ENCODE assay signal across 13 mouse cellular contexts in the genomic region with DNA sequence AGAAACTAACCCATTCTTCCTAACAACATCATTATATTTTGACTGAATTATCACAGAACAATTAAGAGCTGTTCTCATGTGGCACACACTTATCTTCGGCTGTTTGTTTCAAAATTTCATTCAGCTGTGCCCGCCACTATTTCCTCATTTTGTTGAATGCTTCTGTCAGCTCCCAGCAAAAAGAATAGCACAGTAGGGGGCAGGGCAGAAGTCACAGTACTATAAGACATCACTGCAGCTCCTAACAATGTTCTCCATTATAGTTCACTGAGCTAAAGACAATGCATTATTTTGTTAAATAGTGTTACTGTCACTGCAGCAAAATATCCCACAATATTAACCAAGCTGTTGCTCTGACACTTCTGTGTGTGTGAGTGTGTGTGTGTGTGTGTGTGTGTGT.
DNase-seq lines count a peak whose midpoint lies in the region; ATAC-seq and TF ChIP-seq lines count a peak whose summit lies in the region.
"Had no signal": no experiment of that assay in that cellular context is flagged by ENCODE, and none has a peak within 500 bp of the region (broad histone marks: within the 10 kb centered on the region; RNA-seq: fewer than 3 reads in every experiment).

No protein-coding gene starts in this region.

- ATAC-seq in granulocyte monocyte progenitor cell, adult 5-6 weeks (replicated peaks; ENCODE audit: poor library complexity, severe bottlenecking), result peak; percentile 73
- no peak; the same call in 1 of the 2 replicates for ATAC-seq in midbrain, postnatal 0 days (ENCODE audit: low FRiP score)

- no peak for TF ChIP-seq CTCF in layer of hippocampus, adult 2 months (conservative IDR thresholded peaks at IDR 0.05)
- TF ChIP-seq CTCF in midbrain, postnatal 0 days (IDR thresholded peaks at IDR 0.05), result peak; percentile 13; the same call in 1 of the 2 replicates
- TF ChIP-seq CTCF in left cerebral cortex, adult 2 months (IDR thresholded peaks at IDR 0.05), result no peak

- intact Hi-C loops in left cerebral cortex, adult 2 months (cut with DNase I), result loop anchor here (5.0 to 10.0 kb wide), 2 partner anchors 476 to 732 kb away; no protein-coding TSS in a partner anchor

- DNase-seq in layer of hippocampus, adult 2 months (ENCODE audit: low spot score in 2 of 2), result peak; percentile 3 to 10
- DNase-seq in layer of hippocampus, adult 8-10 months (ENCODE audit: low spot score in 2 of 2), result no peak
- peak; percentile 23 for DNase-seq in R1 (ENCODE audit: low read depth, low spot score)
- peak; percentile 47 for DNase-seq in midbrain, postnatal 0 days (ENCODE audit: low spot score)
- no peak for DNase-seq in left cerebral cortex, adult 2 months (ENCODE audit: extremely low spot score in 1 of 2, low spot score in 2 of 2)
- no peak for DNase-seq in thymus, postnatal 4 days
- DNase-seq: adrenal gland, postnatal 10 days; gastrocnemius, postnatal 25 days; kidney, postnatal 10 days; right cerebral cortex, postnatal 4 days had no signal

- H3K27me3 ChIP-seq in midbrain, postnatal 0 days (ENCODE audit: insufficient read depth, low read length), result no peaks in the 10 kb centered on the region
- H3K27me3 ChIP-seq: limb, embryonic 15.5 days; lung, embryonic 15.5 days had no signal

- 9% methylated on average over 2 of the region's 2 CpGs for WGBS in midbrain, postnatal 0 days

- H3K9ac ChIP-seq in midbrain, postnatal 0 days (replicated peaks; ENCODE audit: low read length, poor library complexity, severe bottlenecking), result no peak overlapping the region
- H3K9ac ChIP-seq: limb, embryonic 15.5 days; lung, embryonic 15.5 days had no signal

- no peak overlapping the region for H3K27ac ChIP-seq in layer of hippocampus, adult 2 months
- H3K27ac ChIP-seq in midbrain, postnatal 0 days (ENCODE audit: low read depth, low read length), result no peak overlapping the region
- H3K27ac ChIP-seq in left cerebral cortex, adult 2 months, result no peak overlapping the region
- H3K27ac ChIP-seq: limb, embryonic 15.5 days; lung, embryonic 15.5 days had no signal

- no peak overlapping the region for H3K4me2 ChIP-seq in midbrain, postnatal 0 days (ENCODE audit: low read depth, low read length, poor library complexity, severe bottlenecking)
- H3K4me2 ChIP-seq: limb, embryonic 15.5 days; lung, embryonic 15.5 days had no signal

- H3K4me1 ChIP-seq in midbrain, postnatal 0 days (ENCODE audit: insufficient read depth, low read length), result no peaks in the 10 kb centered on the region
- H3K4me1 ChIP-seq: lung, embryonic 15.5 days had no signal

- no peak overlapping the region for H3K4me3 ChIP-seq in layer of hippocampus, adult 2 months
- no peak overlapping the region for H3K4me3 ChIP-seq in midbrain, postnatal 0 days (ENCODE audit: low read depth, low read length)
- no peak overlapping the region for H3K4me3 ChIP-seq in left cerebral cortex, adult 2 months
- H3K4me3 ChIP-seq: limb, embryonic 15.5 days; lung, embryonic 15.5 days had no signal

- H3K36me3 ChIP-seq in midbrain, postnatal 0 days (ENCODE audit: insufficient read depth, low read length), result no peaks in the 10 kb centered on the region
- H3K36me3 ChIP-seq: limb, embryonic 15.5 days; lung, embryonic 15.5 days had no signal

- H3K9me3 ChIP-seq in midbrain, postnatal 0 days (ENCODE audit: low read length), result no peaks in the 10 kb centered on the region
- H3K9me3 ChIP-seq: limb, embryonic 15.5 days; lung, embryonic 15.5 days had no signal

Comparison
In these comparisons a context has a peak if more than half of its experiments do, and no peak if none do; other contexts are left out.
1. DNase-seq: peak in layer of hippocampus, adult 2 months (2 of 2), R1 (single experiment) and midbrain, postnatal 0 days (single experiment); none in layer of hippocampus, adult 8-10 months (0 of 2), left cerebral cortex, adult 2 months (0 of 2) and thymus, postnatal 4 days (single experiment).